Mouse (Mus musculus): Measurements from ENCODE around the gene Ptn. TPM values are rescaled to one million over a fixed set of nuclear protein-coding genes. Genes with fewer than 3 reads are reported as not detected.
"Not testable (repeated sequence)": the region's sequence is repeated elsewhere in the genome, so short reads cannot be mapped to it uniquely, and the experiment has no call there.

Ptn gene
- polyA plus RNA-seq, 1 experiment from 2014 or later, result 540 TPM

DNA sequence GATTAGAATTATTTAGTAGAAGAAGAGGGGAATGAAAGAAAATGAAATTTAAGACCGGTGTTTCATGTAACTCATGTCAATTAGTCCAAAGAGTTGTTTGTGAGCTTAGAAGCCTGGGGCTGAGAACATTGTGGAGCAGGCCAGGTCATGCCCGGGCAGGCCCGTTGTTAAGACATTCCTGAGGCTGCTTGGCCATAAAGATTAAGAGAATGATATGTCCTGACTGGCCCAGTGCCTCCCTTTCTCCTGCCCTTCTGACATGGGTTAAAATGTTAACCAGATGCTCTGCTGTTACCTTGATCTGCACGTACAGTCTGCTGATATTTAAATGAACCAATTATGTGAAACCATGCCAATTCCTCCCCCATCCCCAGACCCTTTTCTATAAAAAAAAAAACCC is 74.4 kb downstream of the Ptn start:
- not testable (repeated sequence) for H3K27ac ChIP-seq (replicated peaks); H3K4me2 ChIP-seq (replicated peaks); ATAC-seq (replicated peaks); H3K4me3 ChIP-seq; H3K9ac ChIP-seq (replicated peaks); H3K4me1 ChIP-seq; H3K27me3 ChIP-seq
- 82% methylated on average over 4 of the region's 4 CpGs for WGBS
- Histone ChIP-seq H3K36me3 (peaks cover 64% of the 10 kb centered on the region), H3K9me3 (peaks cover 13% of the 10 kb centered on the region; the same call in 1 of the 2 replicates)

DNA sequence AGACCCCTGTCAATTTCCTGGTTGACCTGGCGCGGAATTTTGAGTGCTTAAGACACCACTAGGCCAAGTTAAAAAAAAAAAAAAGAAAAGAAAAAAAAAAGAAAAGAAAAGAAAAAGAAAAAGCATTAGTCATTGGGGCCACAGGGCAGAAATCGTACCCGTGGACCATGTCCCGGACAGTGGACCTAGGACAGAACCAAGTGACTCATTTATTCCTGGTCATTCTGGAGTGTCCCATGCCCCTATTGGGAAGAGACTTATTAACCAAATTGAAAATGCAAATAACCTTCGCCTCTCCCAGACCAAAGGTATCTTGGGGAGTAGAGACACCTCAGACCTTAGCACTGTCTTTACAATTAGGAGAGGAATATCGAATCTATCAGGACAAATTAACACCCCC is 80.2 kb downstream of the Ptn start:
- not testable (repeated sequence) for H3K27ac ChIP-seq (replicated peaks); H3K4me3 ChIP-seq; H3K9ac ChIP-seq (replicated peaks); H3K4me2 ChIP-seq (replicated peaks); H3K27me3 ChIP-seq; H3K4me1 ChIP-seq; ATAC-seq (replicated peaks)
- peaks cover 14% of the 10 kb centered on the region; the same call in 1 of the 2 replicates for H3K9me3 ChIP-seq
- H3K36me3 ChIP-seq, result peaks cover 53% of the 10 kb centered on the region
- WGBS, result 96% methylated on average over 7 of the region's 7 CpGs

DNA sequence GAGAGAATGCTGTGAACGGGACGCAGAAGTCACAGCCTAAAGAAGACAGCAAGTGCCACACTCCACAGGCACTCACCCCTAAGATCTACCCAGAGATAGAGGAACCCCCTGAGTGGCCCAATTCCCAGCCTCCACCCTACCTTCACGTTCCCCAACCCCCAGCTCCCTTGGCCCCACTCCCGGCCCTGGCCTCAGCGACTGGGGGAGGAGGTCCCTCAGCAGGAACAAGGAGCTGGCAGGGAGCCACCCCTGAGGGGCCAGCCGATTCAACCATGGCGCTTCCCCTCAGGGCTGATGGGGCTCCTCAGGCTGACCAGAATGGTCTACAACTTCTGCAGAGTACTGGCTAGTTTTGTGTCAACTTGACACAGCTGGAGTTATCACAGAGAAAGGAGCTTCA is 81.9 kb downstream of the Ptn start:
- H3K4me3 ChIP-seq, result no peak overlapping the region
- 0 out of 2 replicates have a peak, but pooled peaks have one; percentile 26 for ATAC-seq (replicated peaks)
- H3K4me1 ChIP-seq, result peaks cover 4% of the 10 kb centered on the region
- no peak overlapping the region for H3K9ac ChIP-seq (replicated peaks)
- no peak overlapping the region for H3K27ac ChIP-seq (replicated peaks)
- WGBS, result 56% methylated on average over 7 of the region's 7 CpGs
- no peak overlapping the region for H3K4me2 ChIP-seq (replicated peaks)
- H3K27me3 ChIP-seq, result no peaks in the 10 kb centered on the region
- H3K9me3 ChIP-seq, result peaks cover 14% of the 10 kb centered on the region; the same call in 1 of the 2 replicates
- H3K36me3 ChIP-seq, result peaks cover 40% of the 10 kb centered on the region

DNA sequence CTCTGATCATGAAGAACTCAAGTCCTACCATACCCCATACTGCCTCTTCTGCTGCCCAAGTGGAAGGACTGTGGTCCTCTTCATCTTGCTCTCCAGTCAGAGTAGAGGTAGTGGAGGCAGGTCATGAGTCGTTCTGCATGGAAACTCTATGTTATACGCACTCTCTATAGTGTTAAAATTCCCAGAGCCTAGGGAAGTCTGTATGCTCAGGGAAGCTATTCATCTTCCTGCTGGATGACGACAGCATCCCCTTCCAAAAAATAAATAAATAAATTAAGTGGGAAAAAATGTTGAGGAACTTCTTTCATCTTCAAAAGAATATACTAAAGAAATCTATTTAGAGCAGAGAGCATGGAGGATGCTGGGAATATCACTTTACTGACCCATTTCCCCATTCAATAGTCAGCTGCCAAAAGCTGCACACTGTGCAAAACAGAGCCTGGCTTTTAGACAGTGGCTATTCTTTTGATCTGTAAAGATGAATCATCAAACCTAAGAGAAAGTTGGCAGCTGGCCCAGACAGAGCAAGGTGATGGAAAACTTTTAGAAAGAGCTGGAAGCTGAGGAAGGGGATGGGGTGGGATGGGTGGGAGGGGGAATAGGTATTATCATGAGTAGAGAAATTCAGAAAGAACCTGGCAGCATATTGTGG is 84.4 kb downstream of the Ptn start:
- H3K36me3 ChIP-seq, result peaks cover 16% of the 10 kb centered on the region
- H3K4me3 ChIP-seq, result no peak overlapping the region
- no peak overlapping the region for H3K4me2 ChIP-seq (replicated peaks)
- WGBS, result 59% methylated on average over 3 of the region's 3 CpGs
- H3K9ac ChIP-seq (replicated peaks), result no peak overlapping the region
- H3K4me1 ChIP-seq, result peaks cover 14% of the 10 kb centered on the region
- ATAC-seq (replicated peaks), result no peak
- no peak overlapping the region for H3K27ac ChIP-seq (replicated peaks)
- H3K27me3 ChIP-seq, result no peaks in the 10 kb centered on the region
- 0 out of 2 replicates have a peak, but pooled peaks cover 1% of the 10 kb centered on the region for H3K9me3 ChIP-seq

DNA sequence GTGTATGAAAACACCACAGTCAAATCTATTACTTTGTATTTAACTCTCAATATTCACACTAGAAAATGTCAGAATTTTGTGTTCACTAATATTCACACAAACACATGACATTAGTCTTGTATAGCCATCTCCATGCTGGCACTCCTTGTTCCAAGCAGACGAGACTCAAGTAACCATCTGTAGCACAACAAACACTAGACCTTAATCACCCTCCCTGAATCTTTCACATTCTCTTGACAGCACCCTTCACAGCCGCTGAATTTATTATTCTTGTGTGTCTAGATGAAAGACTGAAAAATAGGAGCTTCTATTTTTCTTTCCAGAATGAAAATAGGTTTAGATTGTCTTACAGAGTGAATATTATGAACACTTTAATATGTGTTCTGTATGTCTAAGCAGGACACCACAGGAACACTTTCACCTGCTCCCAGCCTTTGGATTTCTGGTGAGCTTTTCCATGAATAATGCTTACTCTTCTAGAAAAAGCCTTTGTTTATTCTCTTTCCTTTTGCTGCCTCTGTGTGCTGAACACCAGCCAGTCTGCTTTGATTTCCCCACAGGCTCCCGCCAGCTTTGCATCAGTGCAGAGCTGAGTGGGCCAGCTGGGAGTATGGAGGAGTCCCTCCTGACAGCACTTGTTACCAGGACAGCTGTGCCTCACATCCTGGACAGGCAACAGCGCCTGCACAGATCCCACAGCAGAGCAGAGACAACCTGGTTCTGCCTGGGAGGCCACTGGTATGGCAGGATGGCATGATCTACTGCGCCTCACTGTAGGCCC is 87.1 kb downstream of the Ptn start:
- Histone ChIP-seq H3K9ac (replicated peaks) (no peak overlapping the region), H3K4me1 (peaks cover 14% of the 10 kb centered on the region), H3K27ac (replicated peaks) (peak overlapping the region; percentile 66), H3K36me3 (0 out of 2 replicates have a peak, but pooled peaks cover 7% of the 10 kb centered on the region), H3K9me3 (no peaks in the 10 kb centered on the region), H3K4me3 (no peak overlapping the region), H3K4me2 (replicated peaks) (no peak overlapping the region), H3K27me3 (no peaks in the 10 kb centered on the region)
- 36% methylated on average over 5 of the region's 5 CpGs for WGBS
- peak; percentile 84 for ATAC-seq (replicated peaks)

DNA sequence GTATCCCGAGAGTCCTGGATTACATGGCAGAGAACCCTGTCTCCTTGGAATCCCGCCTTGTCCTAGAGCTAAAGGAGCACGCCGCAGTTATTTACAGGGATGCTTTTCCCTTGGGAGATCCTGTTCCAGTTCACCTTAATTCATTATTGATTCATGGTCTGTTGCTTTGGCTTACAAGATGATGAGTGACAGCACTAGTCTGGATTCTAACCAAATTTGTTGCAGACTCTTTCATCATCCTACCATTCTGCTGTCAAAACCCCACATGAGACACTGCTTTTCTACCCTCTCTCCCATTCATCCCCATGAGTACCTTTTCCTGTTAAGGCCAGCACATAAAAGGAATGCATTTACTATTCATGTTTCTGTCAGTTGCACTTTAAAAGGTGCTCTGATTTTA is 96.7 kb downstream of the Ptn start:
- no peaks in the 10 kb centered on the region for H3K27me3 ChIP-seq
- WGBS, result 76% methylated on average over 4 of the region's 4 CpGs
- H3K36me3 ChIP-seq, result peaks cover 32% of the 10 kb centered on the region
- H3K27ac ChIP-seq (replicated peaks), result no peak overlapping the region
- H3K4me1 ChIP-seq, result no peaks in the 10 kb centered on the region
- H3K4me2 ChIP-seq (replicated peaks), result no peak overlapping the region
- ATAC-seq (replicated peaks), result 0 out of 2 replicates have a peak, but pooled peaks have one; percentile 29
- no peaks in the 10 kb centered on the region for H3K9me3 ChIP-seq
- H3K4me3 ChIP-seq, result no peak overlapping the region
- H3K9ac ChIP-seq (replicated peaks), result no peak overlapping the region

DNA sequence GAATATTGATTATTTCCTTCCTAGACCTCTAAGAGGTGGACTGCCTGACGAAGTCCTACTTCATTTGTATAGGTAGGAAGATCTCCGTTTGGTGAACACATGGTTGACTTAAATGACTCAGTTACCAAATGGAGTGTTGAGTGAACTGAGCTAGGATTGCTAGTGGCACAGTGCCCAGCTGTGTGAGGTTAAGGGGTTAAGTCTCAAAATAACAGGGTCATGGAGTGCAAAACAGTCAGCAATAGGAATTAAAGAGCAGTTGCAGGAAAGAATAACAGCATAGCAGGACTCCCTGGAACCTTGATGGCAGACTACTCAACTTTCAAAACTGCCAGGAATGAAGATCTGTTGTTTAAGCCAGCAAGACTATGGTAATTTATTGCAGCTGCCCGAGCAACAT is 114.5 kb downstream of the Ptn start:
- no peak overlapping the region for H3K4me3 ChIP-seq
- 0 out of 2 replicates have a peak, but pooled peaks cover 2% of the 10 kb centered on the region for H3K4me1 ChIP-seq
- no peak overlapping the region for H3K4me2 ChIP-seq (replicated peaks)
- ATAC-seq (replicated peaks), result no peak
- H3K27ac ChIP-seq (replicated peaks), result no peak overlapping the region
- no peaks in the 10 kb centered on the region for H3K9me3 ChIP-seq
- no peaks in the 10 kb centered on the region for H3K36me3 ChIP-seq
- no peaks in the 10 kb centered on the region for H3K27me3 ChIP-seq
- no peak overlapping the region for H3K9ac ChIP-seq (replicated peaks)
- 52% methylated on average over 3 of the region's 3 CpGs for WGBS

DNA sequence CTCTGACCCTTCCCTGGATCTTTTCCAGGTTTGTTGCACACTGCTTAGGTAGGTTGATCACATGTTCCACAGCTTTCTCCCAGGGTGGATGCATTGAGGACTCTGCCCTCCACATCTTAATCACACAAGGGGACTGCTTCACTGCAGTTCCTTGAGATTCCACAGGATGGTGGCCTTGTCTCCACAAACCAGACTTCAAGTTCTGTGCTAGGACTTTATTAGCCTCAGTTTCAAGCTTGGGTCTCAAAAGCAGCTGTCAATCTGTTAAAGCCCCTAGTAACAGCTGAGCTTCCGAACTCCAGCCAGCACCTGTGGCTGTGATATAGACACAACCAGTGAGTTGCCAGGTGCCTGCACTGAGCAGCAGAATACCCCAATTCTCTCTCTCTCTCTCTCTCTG is 118.5 kb downstream of the Ptn start:
- 0 out of 2 replicates have a peak, but pooled peaks cover 2% of the 10 kb centered on the region for H3K4me1 ChIP-seq
- no peak overlapping the region for H3K4me2 ChIP-seq (replicated peaks)
- H3K9me3 ChIP-seq, result no peaks in the 10 kb centered on the region
- no peaks in the 10 kb centered on the region for H3K27me3 ChIP-seq
- no peak overlapping the region for H3K27ac ChIP-seq (replicated peaks)
- H3K9ac ChIP-seq (replicated peaks), result no peak overlapping the region
- no peaks in the 10 kb centered on the region for H3K36me3 ChIP-seq
- no peak overlapping the region for H3K4me3 ChIP-seq
- ATAC-seq (replicated peaks), result peak; percentile 93
- WGBS, result 0% methylated on average over 1 of the region's 1 CpGs

DNA sequence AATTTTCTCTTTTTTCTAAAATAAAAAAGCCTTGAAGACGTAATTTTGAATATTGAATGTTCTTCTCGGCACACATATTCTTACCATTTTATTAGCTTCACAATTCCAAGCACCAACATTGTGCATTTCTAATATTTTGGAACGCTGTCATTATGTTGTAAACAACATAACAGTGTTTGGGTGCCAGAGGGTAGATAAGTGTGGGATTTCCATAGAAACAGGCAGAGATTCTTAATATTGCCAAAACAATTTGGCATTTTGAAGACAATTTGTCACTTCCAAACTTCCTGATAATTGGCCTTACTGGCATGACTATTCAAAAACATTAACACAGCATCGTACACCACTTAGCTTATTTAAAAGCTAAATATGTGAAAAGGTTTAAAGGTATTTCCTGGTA is 119.1 kb downstream of the Ptn start:
- Histone ChIP-seq H3K9ac (replicated peaks) (no peak overlapping the region), H3K27me3 (no peaks in the 10 kb centered on the region), H3K36me3 (no peaks in the 10 kb centered on the region), H3K9me3 (no peaks in the 10 kb centered on the region), H3K4me1 (0 out of 2 replicates have a peak, but pooled peaks cover 2% of the 10 kb centered on the region), H3K27ac (replicated peaks) (no peak overlapping the region), H3K4me3 (no peak overlapping the region), H3K4me2 (replicated peaks) (no peak overlapping the region)
- 0 out of 2 replicates have a peak, but pooled peaks have one; percentile 41 for ATAC-seq (replicated peaks)
- WGBS, result 66% methylated on average over 4 of the region's 4 CpGs

DNA sequence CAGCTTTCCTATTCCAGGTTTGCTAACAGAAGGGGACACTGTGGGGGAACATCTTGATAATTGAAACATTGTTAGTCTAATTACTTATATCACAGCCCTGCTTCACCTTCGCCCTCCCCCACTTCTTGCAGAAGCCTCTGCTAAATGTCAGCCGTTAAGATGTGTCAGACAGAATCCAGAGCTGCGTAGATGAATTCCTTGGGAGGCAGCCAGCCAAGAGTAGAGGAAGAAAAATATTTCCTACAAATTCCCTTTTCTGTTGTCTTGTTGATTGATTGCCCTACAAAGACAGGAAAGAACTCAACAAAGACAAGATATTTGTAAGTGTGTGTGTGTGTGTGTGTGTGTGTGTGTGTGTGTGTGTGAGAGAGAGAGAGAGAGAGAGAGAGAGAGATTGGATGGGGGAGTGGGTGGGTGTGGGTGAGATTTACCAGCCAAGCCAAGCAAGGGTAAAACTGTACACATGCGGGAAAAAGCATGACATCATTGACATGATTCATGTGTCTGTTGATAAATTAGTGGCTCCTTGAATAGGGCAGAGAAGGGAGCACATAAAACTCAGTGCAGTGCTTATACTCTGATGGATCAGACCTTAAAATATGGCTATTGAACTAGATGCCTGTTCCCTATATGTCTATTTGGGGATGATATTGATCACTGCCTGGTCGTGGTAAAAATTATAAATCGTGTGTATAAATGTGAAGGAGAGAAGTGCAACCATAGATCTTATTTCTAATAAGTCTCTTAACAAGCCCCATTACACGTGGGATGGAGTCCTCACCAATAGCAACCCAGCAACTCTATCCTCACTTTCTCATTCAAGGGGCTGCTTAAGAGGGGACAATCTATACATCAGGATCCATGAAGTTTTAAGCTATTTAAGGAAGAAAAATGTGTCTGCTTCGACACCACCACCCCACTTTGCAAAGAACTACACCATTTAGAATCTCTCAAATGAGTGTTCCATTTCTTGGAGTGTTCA is 133.0 kb downstream of the Ptn start:
- no peaks in the 10 kb centered on the region for H3K36me3 ChIP-seq
- peaks cover 14% of the 10 kb centered on the region for H3K4me1 ChIP-seq
- no peak overlapping the region for H3K4me2 ChIP-seq (replicated peaks)
- no peak overlapping the region for H3K9ac ChIP-seq (replicated peaks)
- H3K27ac ChIP-seq (replicated peaks), result peak overlapping the region; percentile 34; the same call in 1 of the 2 replicates
- ATAC-seq (replicated peaks), result peak; percentile 62
- no peaks in the 10 kb centered on the region for H3K9me3 ChIP-seq
- H3K4me3 ChIP-seq, result no peak overlapping the region
- 60% methylated on average over 8 of the region's 8 CpGs for WGBS
- H3K27me3 ChIP-seq, result no peaks in the 10 kb centered on the region

DNA sequence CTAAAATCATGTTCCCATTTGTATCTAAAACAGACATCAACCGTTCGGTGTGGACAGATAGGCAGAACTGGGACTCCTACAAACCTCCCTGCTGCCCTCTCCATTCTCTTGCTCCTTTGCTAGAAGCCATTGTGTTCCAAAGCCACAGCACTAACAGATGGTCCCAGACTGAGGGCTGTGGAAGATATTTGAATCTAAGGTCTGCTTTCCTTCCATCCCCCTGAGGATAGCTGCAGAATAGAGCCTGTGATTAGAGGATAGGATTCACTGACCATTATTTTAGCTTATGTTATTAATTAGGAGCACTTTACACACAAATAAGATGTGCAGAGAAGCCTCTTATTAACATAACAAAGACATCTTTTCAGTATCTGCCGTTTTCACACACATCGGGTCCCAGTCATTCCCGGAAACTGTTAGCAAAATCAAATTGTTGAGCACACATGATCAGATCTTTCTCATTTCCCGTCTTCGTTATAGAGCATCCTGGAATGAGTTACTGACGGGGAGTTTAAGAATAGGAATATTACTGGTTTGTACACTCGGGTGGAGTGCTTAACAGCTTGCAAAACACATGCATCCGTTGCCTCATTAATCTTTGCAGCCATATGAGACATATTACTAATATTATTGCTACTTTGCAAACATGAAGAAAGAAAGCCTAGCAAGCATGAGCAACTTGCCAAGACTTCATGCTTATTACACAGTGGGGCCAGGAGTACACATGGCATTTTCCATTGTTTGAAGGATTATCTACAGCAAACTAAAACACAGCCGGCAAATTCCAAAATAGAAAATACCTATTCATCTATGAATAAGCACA is 137.4 kb downstream of the Ptn start:
- ATAC-seq (replicated peaks), result peak; percentile 59
- H3K9ac ChIP-seq (replicated peaks), result no peak overlapping the region
- H3K4me1 ChIP-seq, result peaks cover 14% of the 10 kb centered on the region
- no peaks in the 10 kb centered on the region for H3K36me3 ChIP-seq
- 0 out of 2 replicates have a peak overlapping the region, but pooled peaks have one; percentile 22 for H3K27ac ChIP-seq (replicated peaks)
- no peak overlapping the region for H3K4me2 ChIP-seq (replicated peaks)
- no peaks in the 10 kb centered on the region for H3K9me3 ChIP-seq
- H3K4me3 ChIP-seq, result no peak overlapping the region
- WGBS, result 28% methylated on average over 11 of the region's 11 CpGs
- H3K27me3 ChIP-seq, result no peaks in the 10 kb centered on the region
